Mouse (Mus musculus): ENCODE measurements around the gene Spata32. TPM values are rescaled to one million over a fixed set of nuclear protein-coding genes. Genes with fewer than 3 reads are reported as not detected.

The Spata32 gene
- polyA plus RNA-seq (2014; fragmentation: Nextera tagmentation; extraction: Ambion mirVana): 0.32 and 0.92 TPM in 2 replicates

GRCm38 (mm10) chr11:103217790-103218516, at the start of gene Spata32:
TSS of gene Spata32 (minus strand) at chr11:103218432.
- Histone ChIP-seq H3K4me3 (ENCODE audit: low read depth, low read length) (peak within 1 kb of the TSS; percentile 46), H3K9ac (replicated peaks; ENCODE audit: low read depth, low read length) (peak within 1 kb of the TSS; percentile 66), H3K27me3 (ENCODE audit: control insufficient read depth, insufficient read depth, low read length) (no peaks in the 10 kb centered on the region), H3K9me3 (ENCODE audit: control insufficient read depth, low read length) (no peaks in the 10 kb centered on the region; the same call in 1 of the 2 replicates), H3K27ac (ENCODE audit: low read depth, low read length) (peak within 1 kb of the TSS; percentile 72), H3K4me2 (ENCODE audit: low read depth, low read length) (peak within 1 kb of the TSS; percentile 89), H3K4me1 (ENCODE audit: control insufficient read depth, insufficient read depth, low read length) (peaks cover 6% of the 10 kb centered on the region; the same call in 1 of the 2 replicates), H3K36me3 (ENCODE audit: control insufficient read depth, insufficient read depth, low read length) (peaks cover 7% of the 10 kb centered on the region)
- ATAC-seq (ENCODE audit: low read depth): peak; percentile 92
- under 1% methylated on average over 45 of the region's 45 CpGs for WGBS

- peak; percentile 99 for ATAC-seq (ENCODE audit: low read depth)
- no peaks in the 10 kb centered on the region for H3K36me3 ChIP-seq (ENCODE audit: control insufficient read depth, insufficient read depth, low read length)
- H3K27me3 ChIP-seq (ENCODE audit: control insufficient read depth, insufficient read depth, low read length): no peaks in the 10 kb centered on the region
- peak within 1 kb of the TSS; percentile 87 for H3K4me2 ChIP-seq (ENCODE audit: low read depth, low read length)
- H3K4me1 ChIP-seq (ENCODE audit: control insufficient read depth, insufficient read depth, low read length): peaks cover 28% of the 10 kb centered on the region; the same call in 1 of the 2 replicates
- no peaks in the 10 kb centered on the region for H3K9me3 ChIP-seq (ENCODE audit: control insufficient read depth, low read length)
- WGBS: 1% methylated on average over 52 of the region's 55 CpGs
- peak within 1 kb of the TSS; percentile 76 for H3K9ac ChIP-seq (replicated peaks; ENCODE audit: low read depth, low read length)
- peak within 1 kb of the TSS; percentile 84 for H3K27ac ChIP-seq (ENCODE audit: low read depth, low read length)
- H3K4me3 ChIP-seq (ENCODE audit: low read depth, low read length): peak within 1 kb of the TSS; percentile 66
These were observed 49.4 kb upstream of the Spata32 start, which contains the start of gene Map3k14 for GRCm38 (mm10) chr11:103267346-103268219. TSS of gene Map3k14 (minus strand) at chr11:103267472.

DNA sequence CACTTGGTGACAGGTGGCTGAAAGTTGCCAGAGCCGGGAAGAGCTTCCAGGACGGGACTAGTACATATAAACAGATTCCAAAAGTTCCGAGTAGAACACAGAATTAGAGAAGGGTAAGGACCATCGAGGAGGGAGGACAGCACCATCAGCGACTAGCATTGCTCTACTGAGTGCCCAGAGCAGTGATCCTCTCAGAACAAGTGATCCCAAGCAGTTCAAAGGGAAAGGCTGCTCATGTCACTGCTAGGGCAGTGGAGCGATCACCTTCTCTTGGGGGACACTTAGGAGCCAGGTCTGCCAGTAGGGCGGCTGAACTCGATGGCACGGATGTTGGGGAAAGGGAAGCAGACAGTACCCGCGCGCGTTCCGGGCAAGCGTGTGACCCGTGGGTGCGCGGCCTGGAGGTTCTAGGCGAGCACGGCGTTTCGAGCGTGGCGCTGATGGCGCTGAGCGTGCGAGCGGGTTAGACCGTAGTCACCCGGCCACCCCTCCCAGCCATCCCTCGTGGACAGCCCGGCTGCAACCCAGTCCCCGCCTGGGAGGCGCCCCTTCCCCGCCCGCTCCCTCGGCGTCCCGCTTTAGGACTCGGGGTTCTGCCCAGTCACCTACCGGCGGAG, 48.6 kb upstream of the Spata32 start:
- Histone ChIP-seq H3K9me3 (ENCODE audit: control insufficient read depth, low read length) (no peaks in the 10 kb centered on the region), H3K27me3 (ENCODE audit: control insufficient read depth, insufficient read depth, low read length) (no peaks in the 10 kb centered on the region), H3K4me3 (ENCODE audit: low read depth, low read length) (peak overlapping the region; percentile 66), H3K9ac (replicated peaks; ENCODE audit: low read depth, low read length) (peak overlapping the region; percentile 76), H3K36me3 (ENCODE audit: control insufficient read depth, insufficient read depth, low read length) (no peaks in the 10 kb centered on the region), H3K4me2 (ENCODE audit: low read depth, low read length) (peak overlapping the region; percentile 87), H3K4me1 (ENCODE audit: control insufficient read depth, insufficient read depth, low read length) (peaks cover 32% of the 10 kb centered on the region), H3K27ac (ENCODE audit: low read depth, low read length) (peak overlapping the region; percentile 84)
- peak; percentile 10 for ATAC-seq (ENCODE audit: low read depth)
- WGBS: under 1% methylated on average over 42 of the region's 42 CpGs

- Histone ChIP-seq H3K36me3 (ENCODE audit: control insufficient read depth, insufficient read depth, low read length) (no peaks in the 10 kb centered on the region), H3K9ac (replicated peaks; ENCODE audit: low read depth, low read length) (no peak overlapping the region), H3K9me3 (ENCODE audit: control insufficient read depth, low read length) (no peaks in the 10 kb centered on the region), H3K4me1 (ENCODE audit: control insufficient read depth, insufficient read depth, low read length) (peaks cover 32% of the 10 kb centered on the region), H3K27me3 (ENCODE audit: control insufficient read depth, insufficient read depth, low read length) (no peaks in the 10 kb centered on the region), H3K27ac (ENCODE audit: low read depth, low read length) (no peak overlapping the region), H3K4me2 (ENCODE audit: low read depth, low read length) (peak overlapping the region; percentile 87), H3K4me3 (ENCODE audit: low read depth, low read length) (no peak overlapping the region)
- WGBS: 81% methylated on average over 2 of the region's 2 CpGs
- ATAC-seq (ENCODE audit: low read depth): no peak
These were observed 47.6 kb upstream of the Spata32 start for GRCm38 (mm10) chr11:103265856-103266255.

- H3K4me1 ChIP-seq (ENCODE audit: control insufficient read depth, insufficient read depth, low read length): peaks cover 32% of the 10 kb centered on the region
- WGBS: 47% methylated on average over 7 of the region's 7 CpGs
These were observed 47.0 kb upstream of the Spata32 start for GRCm38 (mm10) chr11:103265211-103265610.

DNA sequence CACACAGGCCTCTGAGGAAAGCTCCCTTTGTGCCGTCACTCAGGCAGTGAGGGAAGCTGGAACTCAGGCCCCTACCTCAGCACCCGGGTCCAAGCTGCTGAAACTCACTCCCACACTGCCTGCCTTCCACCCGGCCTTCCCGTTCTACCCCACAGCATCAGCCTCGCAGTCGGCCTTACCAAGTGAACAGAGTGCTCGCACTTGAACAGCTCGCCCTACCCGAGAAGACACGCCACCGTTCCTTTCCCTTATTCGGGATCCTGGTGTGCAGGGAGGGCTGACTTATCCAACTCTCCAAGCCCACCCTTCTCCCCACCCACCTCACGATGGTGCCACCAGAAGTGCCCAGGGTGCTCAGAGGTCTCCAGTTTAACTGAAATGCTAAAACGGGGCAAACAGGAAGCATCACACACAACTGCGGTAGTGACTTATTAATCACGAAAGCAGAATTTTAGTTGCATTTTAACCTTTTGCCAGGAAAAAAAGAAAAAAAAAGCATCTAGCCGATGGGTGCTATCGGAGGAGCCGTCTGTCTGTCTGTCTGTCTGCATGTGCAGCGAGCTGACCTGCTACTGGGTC, 46.3 kb upstream of the Spata32 start:
- peak overlapping the region; percentile 25; the same call in 1 of the 2 replicates for H3K9ac ChIP-seq (replicated peaks; ENCODE audit: low read depth, low read length)
- 80% methylated on average over 20 of the region's 20 CpGs for WGBS

More at GRCm38 (mm10) chr11:103265211-103265610, 47.0 kb upstream of the Spata32 start:
- no peak for ATAC-seq (ENCODE audit: low read depth)
- Histone ChIP-seq H3K9me3 (ENCODE audit: control insufficient read depth, low read length) (no peaks in the 10 kb centered on the region), H3K27ac (ENCODE audit: low read depth, low read length) (no peak overlapping the region), H3K4me2 (ENCODE audit: low read depth, low read length) (peak overlapping the region; percentile 21; the same call in 1 of the 2 replicates), H3K27me3 (ENCODE audit: control insufficient read depth, insufficient read depth, low read length) (no peaks in the 10 kb centered on the region), H3K36me3 (ENCODE audit: control insufficient read depth, insufficient read depth, low read length) (no peaks in the 10 kb centered on the region), H3K4me3 (ENCODE audit: low read depth, low read length) (no peak overlapping the region), H3K9ac (replicated peaks; ENCODE audit: low read depth, low read length) (no peak overlapping the region)

DNA sequence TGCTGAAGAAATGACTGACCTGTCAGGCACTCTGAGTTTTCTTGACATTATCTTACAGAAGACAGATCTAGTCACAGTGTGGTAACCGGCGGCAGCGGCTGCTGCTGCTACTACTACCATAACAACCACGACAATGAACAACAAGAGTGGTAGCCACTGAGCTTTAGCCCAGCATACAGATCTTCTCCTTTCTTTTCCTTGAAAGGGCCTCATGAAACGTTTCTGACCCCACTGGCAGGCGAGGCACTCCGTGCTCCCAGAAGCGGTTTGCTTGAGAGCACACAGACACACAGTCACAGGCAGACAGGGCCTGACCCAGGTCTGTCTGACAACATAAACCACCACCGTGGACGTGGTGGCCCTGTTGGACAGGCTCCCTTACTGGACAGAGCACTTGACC, 45.3 kb upstream of the Spata32 start:
- Histone ChIP-seq H3K4me3 (ENCODE audit: low read depth, low read length) (no peak overlapping the region), H3K27ac (ENCODE audit: low read depth, low read length) (no peak overlapping the region), H3K9me3 (ENCODE audit: control insufficient read depth, low read length) (no peaks in the 10 kb centered on the region), H3K9ac (replicated peaks; ENCODE audit: low read depth, low read length) (no peak overlapping the region), H3K36me3 (ENCODE audit: control insufficient read depth, insufficient read depth, low read length) (no peaks in the 10 kb centered on the region), H3K27me3 (ENCODE audit: control insufficient read depth, insufficient read depth, low read length) (no peaks in the 10 kb centered on the region), H3K4me1 (ENCODE audit: control insufficient read depth, insufficient read depth, low read length) (peaks cover 32% of the 10 kb centered on the region), H3K4me2 (ENCODE audit: low read depth, low read length) (no peak overlapping the region; the same call in 1 of the 2 replicates)
- WGBS: 33% methylated on average over 10 of the region's 10 CpGs
- ATAC-seq (ENCODE audit: low read depth): no peak

More for the DNA sequence above, 46.3 kb upstream of the Spata32 start:
- no peaks in the 10 kb centered on the region for H3K36me3 ChIP-seq (ENCODE audit: control insufficient read depth, insufficient read depth, low read length)
- H3K9me3 ChIP-seq (ENCODE audit: control insufficient read depth, low read length): no peaks in the 10 kb centered on the region
- no peak overlapping the region; the same call in 1 of the 2 replicates for H3K4me2 ChIP-seq (ENCODE audit: low read depth, low read length)
- H3K4me1 ChIP-seq (ENCODE audit: control insufficient read depth, insufficient read depth, low read length): peaks cover 32% of the 10 kb centered on the region
- no peak overlapping the region for H3K4me3 ChIP-seq (ENCODE audit: low read depth, low read length)
- no peak for ATAC-seq (ENCODE audit: low read depth)
- H3K27me3 ChIP-seq (ENCODE audit: control insufficient read depth, insufficient read depth, low read length): no peaks in the 10 kb centered on the region
- no peak overlapping the region for H3K27ac ChIP-seq (ENCODE audit: low read depth, low read length)

DNA sequence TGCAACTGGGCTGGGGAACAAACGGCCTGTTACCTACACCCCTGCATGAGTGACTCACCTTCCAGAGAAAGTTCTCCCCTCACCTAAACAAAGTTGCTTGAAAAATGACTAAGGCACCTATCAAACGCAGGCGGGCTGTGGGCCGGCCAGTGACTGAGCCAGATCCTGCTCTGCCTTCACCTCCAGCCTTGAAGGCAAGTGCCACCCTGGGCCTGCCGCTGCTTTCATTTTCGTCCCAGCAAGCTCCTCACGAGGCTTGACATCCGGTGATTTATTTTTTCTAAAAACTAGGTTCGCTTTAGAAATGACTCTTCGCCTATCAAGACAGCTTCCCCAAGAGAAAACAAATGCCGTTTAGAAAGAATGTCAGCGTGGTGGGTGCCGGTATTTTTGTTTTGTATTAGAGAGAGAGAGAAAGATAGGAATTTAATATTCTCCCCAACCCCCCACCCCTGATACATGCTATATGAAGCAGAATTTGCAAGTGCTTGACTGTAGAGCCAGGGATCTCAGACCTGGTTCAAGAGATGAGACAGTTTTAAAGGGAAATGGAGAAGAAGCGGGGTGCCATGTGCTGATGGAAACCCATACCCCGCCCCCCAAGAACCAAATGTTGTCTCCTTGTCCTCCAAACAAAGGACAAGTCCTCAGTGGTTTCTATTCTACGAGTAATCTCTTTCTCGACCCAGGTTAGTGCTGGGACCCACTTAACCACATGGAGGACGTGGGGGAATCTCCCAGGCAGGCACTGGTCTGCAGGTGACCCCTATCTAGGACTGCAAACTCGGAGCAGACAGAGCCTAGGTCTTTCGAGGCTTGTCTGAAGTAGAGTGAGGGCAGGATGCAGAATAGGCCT, 44.4 kb upstream of the Spata32 start:
- H3K27ac ChIP-seq (ENCODE audit: low read depth, low read length): no peak overlapping the region
- 63% methylated on average over 20 of the region's 20 CpGs for WGBS
- H3K9me3 ChIP-seq (ENCODE audit: control insufficient read depth, low read length): no peaks in the 10 kb centered on the region
- no peak overlapping the region for H3K4me2 ChIP-seq (ENCODE audit: low read depth, low read length)
- ATAC-seq (ENCODE audit: low read depth): no peak
- no peak overlapping the region for H3K4me3 ChIP-seq (ENCODE audit: low read depth, low read length)
- H3K27me3 ChIP-seq (ENCODE audit: control insufficient read depth, insufficient read depth, low read length): no peaks in the 10 kb centered on the region
- H3K36me3 ChIP-seq (ENCODE audit: control insufficient read depth, insufficient read depth, low read length): no peaks in the 10 kb centered on the region
- peaks cover 32% of the 10 kb centered on the region for H3K4me1 ChIP-seq (ENCODE audit: control insufficient read depth, insufficient read depth, low read length)
- no peak overlapping the region for H3K9ac ChIP-seq (replicated peaks; ENCODE audit: low read depth, low read length)

Measured in neural tube, embryonic 14.5 days (tissue).